Mouse (Mus musculus) CD4-positive helper T cell, adult 2 months (primary cell): ENCODE measurements around the gene Ripor2.
A peak's percentile ranks its signal among the peaks of the same experiment; 100 is the strongest.

Source experiments
- DNase-seq: peaks from one replicate; pipeline ENCODE4 v3.0.0-alpha.2; 2012; ENCODE audit warnings: low read depth, missing footprints, low spot score

Gene Ripor2

DNA sequence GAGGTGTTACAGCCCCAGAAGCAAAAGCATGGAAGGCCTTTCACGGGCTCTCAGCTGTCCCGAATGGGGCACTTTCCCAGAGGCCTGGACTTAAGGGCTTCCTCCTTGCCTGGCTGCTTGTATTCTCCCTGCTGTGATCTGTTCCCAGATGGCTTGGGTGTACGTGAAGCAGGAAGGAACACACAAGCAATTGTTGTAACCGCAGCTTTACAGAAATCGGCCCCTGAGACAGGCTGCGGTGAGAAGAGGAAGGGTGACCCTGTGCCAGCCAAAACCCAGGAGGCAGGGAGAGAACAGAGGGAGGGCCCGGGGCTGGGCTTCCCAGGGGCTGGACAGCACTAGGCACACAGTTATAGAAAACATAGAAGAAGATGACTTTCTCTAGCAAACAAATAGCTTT is 129.0 kb downstream of the Ripor2 start:
- no peak for DNase-seq

DNA sequence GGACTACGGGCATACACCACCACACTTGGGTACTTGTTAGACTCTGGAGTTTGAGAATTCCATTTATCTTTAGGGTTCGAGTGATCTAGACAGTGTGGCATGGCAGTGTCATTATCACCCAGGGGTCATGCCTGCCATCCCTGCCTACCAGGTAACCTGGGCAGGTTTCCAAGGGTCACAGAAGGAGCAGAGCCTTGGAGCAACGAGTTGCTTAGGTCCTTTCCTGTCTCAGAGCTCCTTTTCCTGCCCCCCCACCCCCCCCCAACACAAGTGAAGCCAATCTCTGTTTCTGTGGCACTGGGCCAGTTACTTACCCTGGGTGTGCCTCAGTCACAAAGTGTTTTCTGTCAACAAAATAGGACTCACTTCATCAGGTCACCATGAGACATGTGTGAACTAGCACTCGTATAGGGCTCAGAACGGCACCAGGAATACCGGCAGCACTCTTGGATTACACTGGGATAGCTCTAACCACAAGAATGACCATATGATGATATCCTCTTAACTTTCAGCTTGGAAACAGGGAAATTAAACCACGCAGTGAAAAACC is 130.7 kb downstream of the Ripor2 start:
- DNase-seq: no peak

DNA sequence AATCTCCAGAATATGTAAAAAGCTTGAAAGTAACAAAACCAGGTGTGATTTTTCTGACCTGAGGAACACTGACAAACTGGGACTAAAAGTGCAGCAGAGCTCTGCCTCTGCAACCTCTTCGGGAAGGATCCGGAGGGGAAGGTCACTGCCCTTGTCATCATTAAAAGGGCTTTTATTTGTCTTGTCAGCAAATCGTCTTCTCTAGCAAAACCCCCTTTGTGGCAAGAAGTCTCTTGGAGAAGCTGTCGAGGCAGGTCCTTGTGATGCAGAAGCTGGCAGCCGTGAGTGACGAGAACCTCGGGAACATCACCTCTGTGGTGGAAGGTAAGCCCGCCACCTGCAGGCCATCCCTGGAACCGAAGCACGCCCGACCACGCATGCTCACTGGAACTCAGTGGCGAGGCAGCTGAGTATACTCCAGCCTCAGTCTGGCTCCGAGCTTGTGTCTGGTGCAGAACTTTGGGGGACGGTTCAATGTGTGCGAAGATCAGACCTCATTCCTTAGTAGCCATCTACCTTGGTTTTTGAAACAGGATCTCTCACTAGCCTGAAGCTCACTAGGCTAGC is 131.5 kb downstream of the Ripor2 start:
- DNase-seq: peak; percentile 66

DNA sequence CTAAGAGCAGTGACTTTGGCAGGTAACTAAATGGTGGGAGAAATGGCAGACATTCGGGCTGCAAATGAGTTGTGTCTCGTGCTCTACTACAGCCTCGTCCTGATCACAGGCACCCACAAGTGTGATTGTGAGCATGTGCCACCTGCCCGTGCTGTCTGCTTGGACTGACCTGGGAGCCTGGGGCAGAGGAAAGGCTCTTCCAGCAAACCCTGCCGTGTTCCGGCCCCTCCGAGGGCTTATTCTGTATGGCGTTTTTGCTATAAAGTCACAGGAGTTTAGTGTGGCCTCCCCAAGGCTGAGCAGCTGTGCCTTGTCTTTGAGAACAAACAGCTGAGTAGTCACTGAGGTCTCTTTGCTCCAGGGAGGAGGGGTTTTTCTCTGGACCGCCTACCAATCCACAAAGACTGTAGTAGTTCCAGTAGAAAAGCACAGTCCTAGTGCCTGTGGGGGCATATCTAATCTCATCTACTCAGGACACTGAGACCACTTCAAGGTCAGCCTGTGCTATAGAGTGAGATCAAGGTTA is 132.4 kb downstream of the Ripor2 start:
- DNase-seq: no peak

DNA sequence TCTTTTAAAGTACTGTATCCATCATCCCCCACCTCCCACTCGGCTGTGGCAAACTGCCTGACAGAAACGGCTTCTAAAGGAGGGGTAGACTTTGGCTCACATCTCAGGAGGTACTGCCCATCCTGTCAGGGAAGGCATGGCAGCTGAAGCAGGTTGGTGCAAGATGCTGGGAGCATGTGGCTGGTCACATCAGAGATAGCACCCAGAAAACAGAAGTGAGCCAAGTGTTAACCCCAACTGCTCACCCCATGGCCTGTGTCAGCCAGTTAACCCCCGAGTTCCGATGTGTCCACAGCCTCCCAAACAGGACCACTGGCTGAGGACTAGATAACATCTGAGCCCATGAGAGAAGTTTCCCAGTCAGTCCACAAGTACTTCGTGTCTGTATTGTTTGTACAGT is 133.6 kb downstream of the Ripor2 start:
- DNase-seq: no peak

DNA sequence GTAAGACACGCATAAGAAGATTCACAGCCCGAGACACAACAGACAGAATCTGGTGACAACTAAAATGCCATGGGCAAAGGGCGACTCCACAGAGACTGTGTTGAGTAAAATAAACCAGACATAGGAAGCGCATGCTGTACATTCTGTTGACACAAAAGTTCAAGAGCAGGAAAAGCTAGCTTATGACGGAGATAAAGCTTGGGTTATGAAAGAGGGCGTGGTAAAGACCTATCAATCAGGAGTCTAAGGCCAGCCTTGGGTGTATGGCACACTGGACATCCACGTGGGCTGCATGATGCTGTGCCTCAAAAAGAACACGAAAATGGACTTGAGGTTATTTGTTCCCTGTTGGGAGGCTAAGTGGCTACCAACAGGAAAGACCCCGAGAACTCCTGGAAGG is 134.5 kb downstream of the Ripor2 start:
- no peak for DNase-seq

DNA sequence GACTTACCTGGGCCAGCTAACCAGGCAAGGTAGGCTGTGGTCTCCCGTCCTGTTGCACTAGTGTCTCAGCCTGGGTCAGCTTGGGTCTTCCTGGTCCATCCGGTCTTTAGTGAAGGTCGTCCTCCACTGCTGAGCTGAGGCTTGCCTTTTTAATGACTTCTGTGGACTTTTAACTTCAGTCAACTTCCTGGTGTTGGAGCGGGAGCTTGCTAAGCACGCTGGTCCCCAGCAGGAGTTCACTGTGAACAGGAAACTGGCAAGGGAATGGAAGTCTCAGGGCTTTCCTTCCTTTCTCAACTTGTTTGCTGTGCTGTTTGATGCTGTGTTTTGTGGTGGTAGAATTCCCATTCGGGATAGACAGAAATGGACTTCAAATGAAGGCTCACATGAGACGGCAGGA is 135.7 kb downstream of the Ripor2 start:
- no peak for DNase-seq

DNA sequence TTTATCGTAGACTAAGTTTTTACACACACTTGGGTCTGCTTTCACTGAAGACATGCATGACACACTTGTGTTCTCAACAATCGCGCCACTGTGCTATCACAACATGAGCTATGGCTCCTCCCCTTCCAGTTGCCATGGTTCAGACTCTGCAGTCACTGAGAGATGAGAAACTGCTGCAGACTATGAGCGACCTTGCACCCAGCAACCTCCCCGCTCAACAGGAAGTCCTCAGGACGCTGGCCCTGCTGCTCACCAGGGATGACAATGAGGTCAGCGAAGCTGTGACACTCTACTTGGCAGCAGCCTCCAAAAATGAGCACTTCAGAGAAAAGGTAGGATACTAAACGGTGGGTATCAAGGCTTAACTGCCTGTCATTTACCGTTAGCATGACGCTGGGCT is 139.5 kb downstream of the Ripor2 start:
- no peak for DNase-seq

DNA sequence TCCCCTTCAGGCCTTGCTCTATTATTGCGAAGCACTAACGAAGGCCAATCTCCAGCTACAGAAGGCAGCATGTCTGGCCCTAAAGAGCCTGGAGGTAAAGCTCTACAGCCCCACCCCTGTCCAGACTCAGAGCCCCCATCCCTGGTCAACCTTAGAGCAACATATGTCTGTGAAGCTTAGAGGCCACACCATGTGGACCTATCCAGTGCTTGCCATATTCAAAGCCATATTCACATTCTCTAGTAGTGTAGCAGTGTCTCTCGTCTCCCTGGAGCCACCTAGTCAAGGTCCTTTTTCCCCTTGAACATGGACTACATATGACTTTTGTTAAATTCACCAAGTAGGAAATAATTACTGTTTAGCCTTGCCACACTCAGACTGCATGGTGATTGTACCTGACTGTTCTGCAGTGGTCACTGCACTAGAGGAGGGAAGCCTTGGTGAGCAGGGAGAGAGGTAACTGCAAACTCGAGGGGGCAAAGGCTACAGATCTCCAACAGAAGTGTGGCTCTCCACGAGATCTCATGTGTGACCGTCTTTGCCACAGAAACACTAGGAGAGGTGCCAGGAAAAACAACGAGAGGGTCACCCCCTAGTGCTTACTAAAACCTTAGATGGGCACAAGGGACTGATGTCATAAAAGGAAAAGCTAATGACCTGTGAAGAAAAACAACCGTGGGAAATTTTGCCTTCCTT is 141.9 kb downstream of the Ripor2 start:
- DNase-seq: no peak

DNA sequence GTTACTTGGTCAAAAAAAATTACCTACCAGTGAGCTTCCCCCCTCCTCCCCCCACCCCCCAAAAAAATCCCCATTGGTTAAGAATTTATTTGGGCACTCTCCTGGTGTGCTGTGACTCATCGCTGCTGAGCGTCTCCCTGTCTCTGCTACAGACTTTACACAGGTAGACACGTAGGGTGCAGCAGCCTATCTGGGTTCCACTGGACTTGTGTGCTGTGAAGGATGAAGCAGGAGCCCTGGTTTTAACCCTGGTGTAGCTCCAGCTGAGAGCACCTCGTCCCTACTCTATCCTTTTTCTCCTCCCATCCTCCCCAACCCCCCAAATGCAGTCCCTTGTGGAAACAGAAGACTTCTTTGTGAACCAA is 142.4 kb downstream of the Ripor2 start:
- no peak for DNase-seq

DNA sequence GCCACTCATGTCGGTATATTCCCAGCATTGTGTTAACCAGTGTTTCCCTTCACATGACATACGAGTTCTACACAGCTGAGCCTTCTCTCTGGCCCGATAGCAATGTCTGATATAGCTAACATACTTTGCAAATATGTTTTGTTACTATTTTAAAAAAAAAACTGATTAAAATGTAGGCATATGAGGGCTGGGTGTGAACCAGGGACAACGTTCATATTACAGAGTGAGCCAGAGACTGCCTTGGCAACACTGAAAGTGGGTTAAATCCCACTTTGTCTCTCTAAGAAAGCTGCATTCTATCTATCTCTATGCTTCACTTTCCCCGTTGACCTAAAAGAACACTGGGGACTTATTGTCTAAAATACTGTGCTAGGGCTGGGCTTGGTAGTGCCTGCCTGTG is 147.1 kb downstream of the Ripor2 start:
- DNase-seq: no peak

DNA sequence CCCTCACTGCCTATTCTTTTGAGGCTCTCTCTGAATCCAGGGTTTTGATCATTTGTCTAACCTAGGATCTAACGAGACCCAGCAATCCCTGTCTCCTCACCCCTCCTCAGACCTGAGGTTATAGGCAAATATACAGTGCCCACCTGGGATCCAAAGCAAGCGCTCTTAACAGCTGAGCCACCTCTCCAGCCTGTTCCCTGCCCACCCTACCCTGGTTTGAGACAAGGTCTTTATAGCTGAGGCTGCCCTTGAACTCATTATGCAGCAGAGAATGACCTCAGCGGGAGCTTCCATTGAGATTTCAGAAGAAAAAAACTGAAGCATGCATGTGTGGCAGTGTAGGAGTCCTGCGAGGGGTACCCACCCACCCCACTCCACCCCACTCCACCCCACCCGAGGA is 152.5 kb downstream of the Ripor2 start:
- no peak for DNase-seq

DNA sequence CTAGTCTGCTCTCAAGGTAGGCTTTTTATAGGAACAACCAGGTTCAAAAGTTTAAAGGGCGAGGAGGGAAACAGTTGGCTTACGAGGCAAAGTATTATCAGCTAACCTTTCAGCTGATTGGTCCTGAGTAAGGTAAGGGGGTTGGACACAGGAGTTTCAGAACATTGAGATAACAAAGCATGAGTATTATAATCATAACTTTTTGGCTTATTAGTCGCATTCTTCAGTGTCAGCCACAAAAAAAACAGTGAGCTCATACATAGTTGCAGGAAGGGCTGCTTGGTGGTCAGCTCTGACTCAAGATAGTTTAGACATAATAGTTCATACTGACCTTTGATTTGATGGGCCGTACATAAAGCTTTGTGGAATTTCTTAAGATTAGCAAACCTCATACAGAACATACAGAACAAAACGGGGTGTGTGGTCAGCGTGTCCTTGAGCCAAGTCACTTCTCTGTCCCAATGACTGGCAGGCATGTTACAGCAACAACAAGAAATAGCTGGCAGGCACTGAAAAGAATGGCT is 153.7 kb downstream of the Ripor2 start:
- DNase-seq: no peak

DNA sequence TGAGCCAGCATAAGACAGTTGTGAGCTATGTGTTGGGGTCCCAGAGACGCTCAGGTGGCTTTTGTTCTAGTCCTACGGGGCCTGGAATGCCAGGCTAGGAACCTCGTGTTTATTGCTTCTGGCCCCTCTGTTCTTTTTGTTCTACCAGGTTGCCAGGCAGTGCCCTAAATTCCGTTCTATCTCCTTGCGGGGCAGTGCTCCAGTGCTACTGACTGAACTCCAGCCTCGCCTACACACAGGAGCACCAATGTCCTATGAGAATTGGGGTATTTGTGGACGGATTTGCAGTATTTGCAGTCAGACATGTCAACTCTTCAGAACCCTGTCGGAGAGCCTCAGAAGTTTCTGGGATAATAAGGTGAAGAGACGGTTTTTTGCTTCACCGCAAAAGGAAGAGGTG is 159.0 kb downstream of the Ripor2 start, which contains the start of gene Armh2:
Armh2 (plus strand) TSS at position 205 of the 400 bp plus-strand sequence.
- DNase-seq: no peak

DNA sequence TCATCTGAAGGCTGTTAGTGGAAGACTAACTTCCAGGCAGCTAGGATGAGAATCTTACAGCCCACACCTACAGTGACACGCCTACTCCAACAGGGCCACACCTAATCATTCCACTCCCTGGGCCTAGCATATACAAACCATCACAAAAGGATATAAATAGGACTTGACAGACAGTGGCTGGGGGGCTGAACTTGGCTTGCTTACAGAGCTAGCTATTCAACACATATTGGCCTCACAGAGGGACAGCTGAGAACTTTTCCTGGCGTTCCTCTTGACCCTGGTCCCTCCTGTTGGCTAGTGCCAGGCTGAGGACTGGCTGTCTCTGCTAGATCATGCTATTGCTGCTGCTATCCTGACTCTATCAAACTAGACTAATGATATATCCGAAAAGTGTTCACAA is 165.8 kb downstream of the Ripor2 start:
- DNase-seq: no peak

DNA sequence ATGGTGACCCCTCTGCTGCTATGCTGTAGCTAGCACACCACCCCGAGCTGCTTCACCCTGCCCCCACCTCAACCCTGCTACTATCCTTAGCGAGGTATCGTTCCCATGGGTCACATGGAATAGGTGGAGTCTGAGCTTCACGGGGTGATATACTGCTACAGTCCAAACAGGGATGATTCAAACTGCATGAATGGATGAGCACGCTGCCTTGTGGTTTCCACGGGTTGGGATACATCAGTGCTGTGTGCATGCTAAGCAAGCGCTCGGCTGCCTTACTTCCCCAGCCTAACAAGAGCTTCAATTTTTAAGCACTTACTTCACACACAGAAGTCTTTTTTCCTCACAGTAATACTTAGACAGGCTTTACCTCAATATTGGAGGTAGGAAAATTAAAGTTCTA is 168.8 kb downstream of the Ripor2 start:
- no peak for DNase-seq

DNA sequence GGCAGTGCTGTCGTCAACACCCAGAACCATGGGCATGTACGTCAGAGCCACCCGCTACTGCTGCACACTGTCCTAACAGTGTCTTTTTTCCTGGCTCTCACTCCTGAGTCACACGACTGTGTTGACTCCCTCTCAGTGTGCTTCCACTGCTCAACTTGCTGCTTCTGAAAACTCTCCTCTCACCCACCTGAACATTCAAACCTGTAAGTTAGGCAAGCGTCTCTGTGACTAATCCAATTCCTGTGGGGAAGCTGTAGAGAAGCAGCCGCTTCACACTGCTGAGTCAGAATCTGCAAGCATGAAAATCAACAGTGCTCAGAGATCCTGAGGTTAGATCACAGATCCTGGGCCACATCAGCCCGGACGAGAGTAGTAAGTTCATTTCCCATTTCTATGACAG is 169.4 kb downstream of the Ripor2 start:
- DNase-seq: no peak

DNA sequence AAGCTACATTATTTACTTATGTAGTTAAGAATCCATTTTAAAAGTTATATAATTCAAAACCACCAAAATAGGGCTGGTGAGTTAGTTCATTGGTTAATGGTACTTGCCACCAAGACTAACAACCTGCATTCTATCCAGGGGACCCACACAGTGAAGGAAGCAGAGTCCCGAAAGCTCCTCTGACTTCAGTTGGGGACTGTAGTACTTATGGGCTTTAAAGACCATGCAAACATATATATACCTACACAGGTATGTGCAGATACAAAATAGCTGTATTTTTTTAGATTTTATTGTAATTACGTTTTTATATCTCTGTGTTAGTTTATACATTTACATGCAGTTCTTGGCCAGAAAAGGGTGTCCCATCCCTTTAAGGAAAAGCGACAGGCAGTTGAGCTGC is 174.8 kb downstream of the Ripor2 start:
- no peak for DNase-seq

DNA sequence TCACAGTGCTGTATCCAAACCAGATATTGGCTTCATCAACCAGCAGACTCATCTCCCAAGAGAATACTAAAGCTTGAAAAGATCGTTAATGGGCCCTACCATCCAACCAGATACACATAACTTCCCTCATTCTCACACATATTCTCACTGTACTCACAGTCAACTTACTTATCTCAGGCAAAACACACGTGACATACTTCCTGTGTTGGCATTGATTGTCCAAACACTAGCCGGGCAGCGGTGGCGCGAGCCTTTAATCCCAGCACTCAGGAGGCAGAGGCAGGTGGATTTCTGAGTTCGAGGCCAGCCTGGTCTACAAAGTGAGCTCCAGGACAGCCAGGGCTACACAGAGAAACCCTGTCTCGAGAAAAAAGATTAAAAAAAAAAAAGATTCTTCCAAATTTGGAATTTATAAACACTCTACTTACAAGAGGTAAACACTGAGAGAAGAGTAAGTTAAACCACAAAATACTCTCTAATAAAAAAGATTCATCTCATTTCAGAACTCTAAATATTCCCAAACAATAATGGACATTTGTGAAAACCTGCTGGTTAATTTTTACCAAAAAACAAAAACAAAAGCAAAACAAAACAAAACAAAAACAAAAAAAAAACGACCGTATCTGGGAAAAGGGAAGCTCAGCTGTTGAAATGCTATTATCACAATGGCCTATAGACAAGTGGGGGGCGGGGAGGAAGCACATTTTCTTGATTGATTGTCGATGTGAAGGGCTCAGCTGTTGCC is 176.0 kb downstream of the Ripor2 start:
- DNase-seq: no peak

DNA sequence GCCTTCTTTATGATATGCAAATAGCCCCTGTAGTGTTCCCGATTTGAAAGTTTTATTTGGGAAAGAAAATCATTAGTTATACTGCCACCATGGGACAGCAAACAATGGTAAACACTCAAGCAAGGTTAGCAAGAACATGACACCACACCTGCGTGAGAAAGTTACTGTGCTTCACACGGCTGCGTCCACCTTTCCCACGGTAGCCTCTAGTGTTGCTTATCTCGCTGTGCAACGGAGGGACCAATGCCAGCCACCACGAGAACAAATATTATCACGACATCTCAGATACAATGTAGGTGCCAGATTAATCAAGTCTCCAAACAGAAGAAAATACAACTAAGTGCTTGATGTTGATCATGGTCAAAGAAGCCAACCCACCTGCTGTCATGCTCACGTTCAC is 177.5 kb downstream of the Ripor2 start:
- no peak for DNase-seq

DNA sequence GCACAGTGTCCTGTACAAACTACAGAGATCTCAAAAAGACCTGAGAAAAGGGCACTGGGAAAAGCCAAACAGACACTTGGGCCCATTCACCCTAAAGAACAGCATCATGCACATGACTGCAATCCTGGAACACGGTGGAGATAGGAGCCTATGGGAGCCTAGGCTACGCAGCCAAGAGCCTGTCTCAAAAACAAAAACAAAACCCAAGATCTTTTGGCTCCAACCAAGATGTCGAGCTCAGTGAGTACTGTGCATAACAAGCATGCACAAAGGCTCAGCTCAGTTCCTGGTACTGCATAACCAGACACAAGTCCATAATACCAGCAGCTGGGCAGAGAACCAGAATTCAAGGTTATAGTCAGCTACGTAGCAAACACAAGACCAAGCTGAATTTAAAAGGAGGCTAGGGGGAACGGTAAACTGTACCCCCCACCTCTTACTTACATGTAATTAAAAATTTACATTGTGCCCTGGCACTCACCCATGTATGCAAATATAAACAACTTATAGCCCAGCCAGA is 178.4 kb downstream of the Ripor2 start:
- DNase-seq: no peak

DNA sequence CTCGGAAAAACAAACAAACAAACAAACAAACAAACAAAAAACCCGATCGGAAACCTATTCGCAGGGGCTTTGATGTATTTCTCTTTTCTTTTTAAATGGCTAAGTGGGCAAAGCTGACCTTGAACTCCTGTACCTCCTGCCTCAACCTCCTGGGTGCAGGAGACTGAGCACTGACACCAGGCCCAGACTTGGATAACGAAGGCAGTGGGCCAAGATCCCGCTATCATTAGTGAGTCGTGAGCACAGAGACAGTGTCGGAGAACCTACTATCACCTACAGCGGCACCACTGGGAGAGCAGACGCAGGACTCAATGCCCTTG is 179.1 kb downstream of the Ripor2 start:
- DNase-seq: no peak
